Mouse (Mus musculus) cortical plate, adult 2 months (tissue): ENCODE results near the gene Kpna7.

Experiments
- CTCF ChIP-seq: fragments of 200-500 bp; IDR thresholded peaks from 2 replicates; pipeline ENCODE4 v1.5.1; 2011; ENCODE audit warnings: mild to moderate bottlenecking, control low read depth, low read length; ENCODE audit not compliant: insufficient read depth; ENCODE audit errors: extremely low read depth
- POLR2A ChIP-seq: fragments of 200-500 bp; IDR thresholded peaks from 2 replicates; pipeline ENCODE4 v1.6.1; 2011; ENCODE audit warnings: mild to moderate bottlenecking, low read length, control low read depth; ENCODE audit not compliant: insufficient read depth; ENCODE audit errors: extremely low read depth

DNA sequence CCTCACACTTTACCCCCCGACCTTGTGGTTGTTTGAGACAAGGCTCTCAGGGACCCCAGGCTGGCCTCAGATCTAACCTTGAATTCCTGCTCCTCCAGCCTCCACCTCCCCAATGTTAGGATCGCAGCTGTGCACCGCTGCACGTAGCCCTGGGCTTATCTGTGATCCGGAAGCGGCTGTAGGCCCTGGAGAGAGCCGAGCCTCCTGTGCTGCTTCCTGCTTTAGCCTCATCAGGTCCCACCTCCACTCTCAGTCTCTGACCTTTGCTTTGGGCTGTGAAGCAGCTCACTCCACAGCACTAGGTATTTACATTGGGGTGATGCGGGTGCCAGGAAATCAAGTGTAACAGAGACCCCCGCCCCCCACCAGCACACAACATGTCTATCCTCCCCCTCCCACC, 79.3 kb downstream of the Kpna7 start:
- TF ChIP-seq POLR2A (no peak), CTCF (no peak)
